Mouse (Mus musculus) lung, postnatal 0 days (tissue): ENCODE data around the gene Col5a3.

Source experiments
- CTCF ChIP-seq: IDR thresholded peaks from 2 replicates; pipeline ENCODE4 v1.5.1; 2016; ENCODE audit warnings: antibody characterized with exemption, mild to moderate bottlenecking
- EP300 ChIP-seq: IDR thresholded peaks from 2 replicates; pipeline ENCODE4 v1.6.1; 2016; ENCODE audit warnings: antibody characterized with exemption, mild to moderate bottlenecking, control low read depth

DNA sequence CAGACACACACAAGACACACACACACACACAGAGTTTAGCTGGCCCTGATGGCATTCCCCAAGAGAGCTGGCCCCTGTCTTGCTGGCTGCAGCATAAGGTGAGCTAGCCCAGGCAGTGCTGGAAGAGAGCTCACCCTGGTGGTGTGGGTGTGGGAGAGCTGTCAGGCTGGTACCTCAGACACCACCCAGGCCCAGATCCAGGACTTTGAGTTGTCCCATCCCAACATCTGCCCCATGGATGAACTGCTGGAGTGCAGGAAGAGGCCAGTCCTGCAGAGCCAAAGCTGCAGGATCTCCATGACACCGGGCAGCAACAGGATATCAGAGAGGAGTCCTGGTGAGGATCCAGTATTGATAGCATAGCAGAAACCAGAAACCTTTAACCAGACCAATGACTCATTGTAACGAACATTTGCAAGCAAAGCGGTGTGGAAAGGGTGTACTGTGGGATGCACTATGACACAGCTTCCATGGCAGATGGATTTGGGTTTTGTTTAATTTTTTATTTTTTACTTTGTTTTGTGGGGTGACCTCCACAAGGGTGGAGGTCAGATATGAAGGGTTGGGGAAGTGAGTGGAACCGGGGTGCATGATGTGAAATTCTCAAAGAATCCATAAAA, 58.7 kb downstream of the Col5a3 start:
- no peak for TF ChIP-seq CTCF
- no peak for TF ChIP-seq EP300
